Mouse (Mus musculus) 3T3-L1 (cell line): ENCODE data around the gene Kif20b.
A peak's percentile ranks its signal among the peaks of the same experiment; 100 is the strongest.

Source experiments
- DNase-seq: peaks from one replicate; pipeline ENCODE4 v3.0.0-alpha.2; 2015; ENCODE audit warnings: low read depth, low spot score

The Kif20b gene

GRCm38 (mm10) chr19:34920066-34920465, 2.1 kb upstream of the Kif20b start:
- DNase-seq, result no peak

GRCm38 (mm10) chr19:34920531-34920930, 1.6 kb upstream of the Kif20b start:
- DNase-seq, result peak; percentile 10

GRCm38 (mm10) chr19:34921253-34921651, 909 bp upstream of the Kif20b start:
- DNase-seq, result peak; percentile 73

- no peak for DNase-seq
These were observed 422 bp downstream of the Kif20b start for GRCm38 (mm10) chr19:34922603-34922963.

- no peak for DNase-seq
These were observed 25.0 kb downstream of the Kif20b start for GRCm38 (mm10) chr19:34947206-34947605.

GRCm38 (mm10) chr19:34953842-34954541, 31.8 kb downstream of the Kif20b start:
- no peak for DNase-seq

- no peak for DNase-seq
These were observed 37.2 kb downstream of the Kif20b start for GRCm38 (mm10) chr19:34959369-34959768.

- no peak for DNase-seq
These were observed 62.6 kb downstream of the Kif20b start for GRCm38 (mm10) chr19:34984742-34985141.

- peak; percentile 6 for DNase-seq
These were observed 68.3 kb downstream of the Kif20b start for GRCm38 (mm10) chr19:34990443-34990842.

- DNase-seq, result peak; percentile 82
These were observed 70.9 kb downstream of the Kif20b start for GRCm38 (mm10) chr19:34992969-34993527.

- no peak for DNase-seq
These were observed 92.9 kb downstream of the Kif20b start for GRCm38 (mm10) chr19:35015058-35015457.

GRCm38 (mm10) chr19:35017474-35018208, 95.5 kb downstream of the Kif20b start:
- no peak for DNase-seq

- DNase-seq, result no peak
These were observed 96.0 kb downstream of the Kif20b start for GRCm38 (mm10) chr19:35018209-35018581.
